Mouse (Mus musculus) urinary bladder, postnatal 4 days (tissue): ENCODE data around the gene Col2a1.

Source experiments
- DNase-seq, 2 experiments: peaks; one replicate each; pipeline ENCODE4 v3.0.0; 2021 to 2022; ENCODE audit warnings: low spot score in 2 of 2

Gene Col2a1

DNA sequence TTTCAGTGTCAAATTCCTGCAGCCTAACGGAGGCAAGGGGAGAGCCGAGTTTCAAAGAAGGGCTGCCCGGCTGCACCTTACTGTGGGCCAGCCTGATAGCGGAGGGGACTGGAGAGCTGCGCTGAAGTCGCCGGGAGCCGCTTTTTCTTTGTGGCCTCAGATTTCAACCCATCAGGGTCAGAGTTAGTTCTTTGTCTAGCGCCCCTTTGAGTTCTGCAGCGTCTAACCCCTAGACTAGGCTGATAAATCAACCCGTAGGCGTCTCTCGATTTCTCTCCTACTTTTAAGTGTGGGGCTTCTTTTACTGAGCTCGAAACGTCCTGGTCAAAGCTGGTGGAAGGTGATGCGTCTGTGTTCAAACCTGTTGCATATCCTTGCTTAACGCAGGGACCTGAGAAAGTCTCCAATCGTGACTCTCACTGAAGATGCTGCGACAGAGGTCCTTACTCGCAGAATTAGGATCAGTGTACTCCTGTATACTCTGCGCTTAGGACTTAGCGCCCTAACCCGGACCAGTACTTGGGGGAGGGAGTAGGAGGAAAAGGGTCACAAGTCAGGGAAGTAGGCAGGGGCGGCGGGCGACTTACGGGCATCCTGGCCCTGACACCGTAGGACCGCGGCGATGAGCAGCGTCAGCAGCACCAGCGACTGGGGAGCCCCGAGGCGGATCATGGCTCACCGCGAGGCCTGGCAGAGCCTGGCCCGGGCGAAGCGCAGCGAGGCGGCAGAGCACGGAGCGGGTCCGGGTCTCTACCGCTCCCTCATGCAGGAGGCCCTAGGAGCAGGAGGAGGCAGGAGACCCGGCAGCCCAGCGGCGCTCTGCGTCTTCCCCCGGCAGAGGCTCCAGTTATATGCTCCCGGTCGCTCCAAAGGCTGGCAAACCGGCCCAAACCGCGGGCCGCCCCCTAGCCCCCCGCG, at the start of gene Col2a1:
TSS of gene Col2a1 (minus strand) at position 874 of the 918 bp plus-strand sequence.
- no peak for DNase-seq

GRCm38 (mm10) chr15:98051685-98052084, 47.2 kb upstream of the Col2a1 start:
- no peak for DNase-seq

DNA sequence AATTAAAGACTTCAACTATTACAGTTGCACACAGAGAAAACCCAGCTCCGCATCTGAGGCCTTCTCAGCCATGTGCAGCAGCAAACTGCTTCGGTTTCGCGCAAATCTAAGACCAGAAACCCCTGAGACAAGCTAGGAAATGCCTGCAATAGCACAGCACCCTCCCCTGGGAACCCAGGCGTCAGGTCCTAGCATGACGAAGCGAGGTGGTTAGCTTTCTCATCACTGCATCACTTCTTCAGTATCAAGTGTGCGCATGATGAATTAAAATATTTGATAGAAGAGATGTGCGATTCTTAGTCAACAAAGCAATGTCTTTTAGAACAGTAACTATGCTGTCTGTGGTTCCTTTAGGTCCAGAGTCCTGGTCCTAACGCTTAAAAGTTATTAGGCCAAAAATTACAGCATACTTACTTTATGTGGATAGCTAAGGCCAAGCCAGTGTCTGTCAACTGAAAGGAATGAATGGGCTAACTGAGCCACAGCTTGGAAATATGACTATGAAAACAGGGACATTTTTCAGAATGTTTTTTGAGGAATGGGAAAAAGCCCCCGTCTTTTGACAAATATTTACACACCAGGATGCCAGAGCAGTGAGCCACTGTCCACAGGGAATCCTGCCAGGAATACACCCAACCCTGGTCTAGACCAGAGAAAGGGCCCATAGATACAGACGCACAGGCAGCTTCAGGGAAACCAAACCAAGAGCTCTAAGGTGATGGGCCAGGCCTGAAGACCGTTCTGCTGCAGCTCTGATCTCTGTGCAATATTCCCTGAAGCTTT, 44.6 kb upstream of the Col2a1 start:
- DNase-seq: no peak

GRCm38 (mm10) chr15:98044387-98044786, 39.9 kb upstream of the Col2a1 start:
- DNase-seq: no peak

- no peak for DNase-seq
Observed at GRCm38 (mm10) chr15:98043967-98044366, 39.5 kb upstream of the Col2a1 start.

DNA sequence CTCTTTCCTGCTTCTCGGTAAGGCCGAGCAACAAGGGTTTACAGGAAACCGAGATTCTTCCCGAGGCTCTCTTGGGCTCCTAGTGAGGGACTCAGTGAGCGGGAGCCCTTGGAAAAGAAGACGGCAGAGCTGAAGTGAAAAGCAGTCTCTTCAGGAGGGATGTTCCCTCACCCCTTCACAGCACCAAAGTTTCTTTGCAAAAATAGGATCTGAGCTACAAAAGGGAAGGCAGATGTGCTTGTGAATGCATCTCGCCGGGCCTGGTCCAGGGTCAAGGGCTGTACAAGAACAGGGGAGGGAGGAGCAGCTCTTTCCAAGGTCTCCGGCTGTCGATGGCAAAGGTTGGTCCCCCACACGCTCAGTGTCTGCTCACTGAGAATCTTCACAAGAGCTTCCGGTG, 38.0 kb upstream of the Col2a1 start:
- DNase-seq: no peak

- DNase-seq: no peak
Observed at GRCm38 (mm10) chr15:98039682-98040081, 35.2 kb upstream of the Col2a1 start.

GRCm38 (mm10) chr15:98036578-98036977, 32.1 kb upstream of the Col2a1 start:
- no peak for DNase-seq

- DNase-seq: no peak
Observed at GRCm38 (mm10) chr15:98035076-98035755, 30.7 kb upstream of the Col2a1 start.

- no peak for DNase-seq
Observed at GRCm38 (mm10) chr15:98033233-98033748, 28.8 kb upstream of the Col2a1 start.

DNA sequence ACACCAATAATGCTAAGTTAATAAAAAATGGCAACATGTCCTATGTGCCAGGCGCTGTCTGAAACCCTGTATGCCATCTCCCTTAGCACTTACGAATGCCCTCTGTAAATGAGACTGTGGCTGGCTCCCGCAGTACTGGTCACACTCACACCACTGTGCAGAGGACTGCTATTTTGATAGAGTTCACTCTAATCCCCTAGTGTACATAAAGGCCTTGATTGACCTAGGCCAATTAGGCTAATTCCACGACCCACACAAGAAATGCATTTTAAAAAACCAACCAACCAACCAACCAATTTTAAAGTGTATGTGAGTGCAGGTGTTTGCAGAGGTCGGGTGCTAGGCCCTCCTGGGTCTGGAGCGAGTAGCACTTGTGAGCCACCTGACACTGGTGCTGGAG, 25.3 kb upstream of the Col2a1 start:
- no peak for DNase-seq

DNA sequence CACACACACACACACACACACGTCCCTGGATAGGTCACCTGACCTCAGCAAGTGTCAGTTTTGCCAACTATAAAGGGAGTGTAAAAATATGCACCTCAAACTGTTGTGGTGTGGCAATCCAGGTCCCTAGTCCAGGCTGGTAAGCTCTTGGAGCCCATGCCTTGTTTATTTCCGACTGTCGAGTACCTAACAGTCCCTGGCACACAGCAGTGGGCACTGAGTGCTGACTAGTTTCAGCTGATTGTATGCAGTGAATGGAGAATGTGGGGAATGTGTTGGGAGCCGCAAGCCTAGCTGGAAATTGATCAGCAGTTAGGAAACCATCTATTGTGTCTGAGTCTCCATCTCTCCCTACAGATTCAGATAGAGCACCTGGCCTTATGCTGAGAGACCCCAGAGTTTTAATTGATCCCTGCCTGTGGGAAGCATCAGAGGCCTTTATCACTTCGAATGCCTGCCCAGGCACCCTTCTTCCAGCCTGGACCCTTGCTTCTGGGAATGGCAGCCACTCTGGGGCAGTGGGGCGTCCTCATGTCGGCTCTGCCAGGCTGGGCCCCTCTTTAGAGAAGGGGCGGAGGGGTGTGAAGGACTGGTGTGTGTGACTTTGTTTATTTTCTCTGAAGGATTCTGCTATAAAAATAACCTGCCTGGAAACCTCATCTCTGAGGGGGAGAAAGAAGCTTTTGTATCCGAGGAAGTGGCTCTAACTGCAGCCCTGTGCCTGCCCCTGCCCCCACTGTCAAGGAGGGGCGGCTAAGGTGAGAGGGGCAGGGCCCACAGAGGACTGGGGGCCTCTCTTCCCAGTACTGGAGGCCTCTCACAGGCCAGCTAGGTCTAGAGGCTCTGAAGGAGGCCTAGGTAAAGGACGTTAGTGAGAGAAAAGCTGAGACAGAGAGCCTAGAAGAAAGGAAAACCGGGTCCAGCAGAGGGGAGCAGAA, 22.7 kb upstream of the Col2a1 start:
- DNase-seq: no peak

GRCm38 (mm10) chr15:98025611-98026010, 21.1 kb upstream of the Col2a1 start:
- DNase-seq: no peak

DNA sequence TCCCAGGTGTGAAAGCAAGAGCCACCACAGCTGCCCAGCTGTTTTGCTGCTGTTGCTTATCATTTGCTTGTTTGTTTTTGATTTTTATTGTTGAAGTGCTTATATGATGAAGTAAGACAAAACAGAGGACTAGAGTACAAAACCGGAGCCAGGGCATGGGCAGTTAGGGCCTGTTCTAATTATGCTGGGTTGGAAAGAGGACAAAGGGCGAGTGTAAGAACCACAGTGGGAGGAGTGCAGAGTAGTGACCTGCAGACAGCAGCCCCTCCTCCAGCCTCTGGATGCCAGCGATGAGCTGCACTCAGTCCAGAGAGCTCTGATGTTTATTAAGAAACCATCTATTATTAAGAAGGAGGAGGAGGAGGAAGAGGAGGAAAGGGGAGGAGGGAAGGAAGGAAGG, 18.6 kb upstream of the Col2a1 start:
- no peak for DNase-seq

GRCm38 (mm10) chr15:98021886-98022285, 17.4 kb upstream of the Col2a1 start:
- no peak for DNase-seq

- no peak for DNase-seq
Observed at GRCm38 (mm10) chr15:98019047-98019446, 14.6 kb upstream of the Col2a1 start.

DNA sequence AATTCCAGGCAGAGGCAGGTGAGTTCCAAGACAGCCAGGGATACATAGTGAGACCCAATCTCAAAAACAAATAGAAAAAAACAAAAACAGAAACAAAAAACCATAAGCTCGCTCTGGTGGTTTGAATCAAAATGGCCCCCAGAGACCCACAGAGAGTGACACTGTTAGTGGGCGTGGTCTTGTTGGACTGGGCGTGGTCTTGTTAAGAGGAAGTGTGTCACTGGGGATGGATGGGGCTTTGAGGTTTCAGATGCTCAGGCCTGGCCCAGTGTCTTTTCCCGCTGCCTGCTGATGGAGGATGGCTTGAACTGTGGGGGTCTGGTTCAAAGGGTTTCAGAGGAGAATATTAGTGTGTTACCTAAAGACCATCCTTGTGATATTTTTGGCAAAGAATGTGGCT, 13.4 kb upstream of the Col2a1 start:
- no peak for DNase-seq

DNA sequence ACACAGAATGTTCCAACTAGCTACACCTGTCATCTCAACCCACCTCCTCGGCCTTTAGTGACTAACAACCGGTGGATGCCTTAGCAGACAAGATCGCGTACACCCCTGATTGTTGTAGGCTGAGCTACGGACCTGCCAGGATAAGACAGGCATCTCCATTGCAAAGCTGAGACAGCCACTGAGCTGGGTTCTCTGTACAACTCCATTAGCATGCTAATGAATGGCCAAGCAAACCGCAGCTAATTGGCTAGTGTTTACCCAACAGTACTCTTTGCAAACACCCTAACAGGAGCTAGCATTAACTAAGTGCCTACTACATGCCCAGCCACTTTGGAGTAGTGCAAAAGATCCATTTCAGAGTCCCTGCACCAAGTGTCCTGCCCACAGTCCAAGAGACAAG, 8.3 kb upstream of the Col2a1 start:
- no peak for DNase-seq

DNA sequence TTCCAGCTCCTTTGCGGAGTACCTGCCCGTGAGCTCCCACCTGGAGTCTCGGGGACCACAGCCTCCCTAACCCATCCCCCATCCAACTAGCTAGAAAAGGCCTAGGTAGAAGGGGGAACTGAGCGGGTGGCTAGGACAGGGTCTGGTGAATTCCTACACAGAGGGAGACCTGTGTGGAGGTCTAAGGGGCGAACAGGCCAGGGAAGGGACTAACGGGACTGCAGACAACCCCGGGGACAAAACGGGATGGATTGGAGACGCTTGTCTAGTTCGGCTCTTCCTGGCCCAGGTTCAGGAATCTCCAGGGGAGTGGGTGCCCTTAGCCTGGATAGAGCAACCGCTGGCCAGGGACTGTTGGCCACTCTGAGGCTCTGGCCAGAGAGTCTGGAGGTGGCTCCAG, 686 bp upstream of the Col2a1 start:
- no peak for DNase-seq

- no peak for DNase-seq
Observed at GRCm38 (mm10) chr15:98004740-98005159, 255 bp upstream of the Col2a1 start.
